Mouse (Mus musculus) forebrain, embryonic 10.5 days (tissue): ENCODE measurements around the gene Myct1. TPM values are rescaled to one million over a fixed set of nuclear protein-coding genes. Genes with fewer than 3 reads are reported as not detected.

ENCODE experiments used
- DNase-seq: peaks from one replicate; pipeline ENCODE4 v3.0.0-alpha.2; 2017; ENCODE audit warnings: low spot score; ENCODE audit errors: extremely low spot score
- H3K27ac ChIP-seq: fragments of 300-500 bp; sonication (generic); 2 replicates; pipeline ENCODE4 v1.5.1; 2016; ENCODE audit warnings: mild to moderate bottlenecking
- H3K27me3 ChIP-seq: fragments of 300-500 bp; sonication (generic); 2 replicates; pipeline ENCODE4 v1.6.1; 2016; ENCODE audit warnings: mild to moderate bottlenecking; ENCODE audit not compliant: poor library complexity, severe bottlenecking
- H3K36me3 ChIP-seq: fragments of 300-500 bp; sonication (generic); replicated peaks from 2 replicates; pipeline ENCODE4 v1.6.1; 2016; ENCODE audit warnings: mild to moderate bottlenecking, moderate library complexity
- H3K4me1 ChIP-seq: fragments of 300-500 bp; sonication (generic); 2 replicates; pipeline ENCODE4 v1.6.1; 2016
- H3K4me3 ChIP-seq: fragments of 300-500 bp; sonication (generic); 2 replicates; pipeline ENCODE4 v1.5.1; 2016; ENCODE audit warnings: mild to moderate bottlenecking, moderate library complexity
- H3K9me3 ChIP-seq: fragments of 300-500 bp; sonication (generic); 2 replicates; pipeline ENCODE4 v1.6.1; 2016; ENCODE audit warnings: mild to moderate bottlenecking, moderate library complexity
- WGBS: fragments of 180-500 bp; shearing (Covaris S2); methylation state at CpG from one replicate; pipeline ENCODE4 v1.1.7; 2016; 5-methylcytosine and 5-hydroxymethylcytosine counted together
- polyA plus RNA-seq: library from polyadenylated mRNA; unstranded; fragments of >200 nt; fragmentation: Nextera tagmentation; extraction: Ambion mirVana; gene quantifications from 2 replicates; pipeline ENCODE4 v1.2.1, GENCODE M21; 2016

Myct1 gene
- 1.1 and 1.2 TPM in 2 replicates for polyA plus RNA-seq

DNA sequence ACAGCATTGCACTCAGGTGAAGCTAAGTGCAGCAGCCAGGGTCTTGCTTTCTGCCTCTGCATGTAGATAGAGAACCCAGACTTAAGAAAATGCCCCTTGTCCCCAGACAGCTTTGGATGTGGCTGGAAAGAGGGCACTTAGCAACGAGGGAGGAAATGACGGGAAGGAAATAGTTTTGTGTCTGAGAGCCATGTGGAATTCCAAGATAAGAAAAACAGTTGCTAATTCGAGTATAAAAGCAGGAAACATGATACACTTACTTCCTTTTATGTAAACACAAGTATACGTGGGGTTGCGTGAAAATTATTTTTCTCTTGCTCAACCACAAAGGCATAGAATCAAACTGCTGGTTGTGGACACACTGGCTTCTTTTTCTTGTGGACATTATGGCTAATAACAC, at the start of gene Myct1:
Myct1 (plus strand) TSS at position 312 of the 400 bp plus-strand sequence.
- H3K9me3 ChIP-seq, result no peaks in the 10 kb centered on the region
- no peak for DNase-seq
- H3K27me3 ChIP-seq, result no peaks in the 10 kb centered on the region
- no peaks in the 10 kb centered on the region for H3K4me1 ChIP-seq
- no peak within 1 kb of the TSS for H3K4me3 ChIP-seq
- H3K36me3 ChIP-seq, result no peaks in the 10 kb centered on the region
- no peak within 1 kb of the TSS for H3K27ac ChIP-seq
- 67% methylated on average over 5 of the region's 5 CpGs for WGBS

DNA sequence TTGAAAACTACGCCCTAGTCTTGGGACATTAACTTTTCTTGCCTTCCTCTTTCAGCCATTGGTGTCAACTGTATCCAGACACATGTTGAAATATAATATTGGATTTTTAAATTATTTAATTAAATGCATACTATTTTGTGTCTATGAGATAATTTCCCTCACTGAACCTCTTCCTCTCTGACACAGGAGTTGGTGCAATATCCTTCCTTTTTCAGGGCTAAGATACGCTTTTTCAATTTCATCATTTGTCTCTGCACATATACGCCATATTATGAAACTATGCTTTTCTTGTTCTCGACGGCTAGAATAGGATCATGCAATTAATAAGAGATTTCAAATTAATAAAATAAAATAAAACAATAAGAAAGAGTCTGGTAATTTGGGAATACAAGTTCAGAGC, 47.1 kb upstream of the Myct1 start:
- WGBS, result 95% methylated on average over 5 of the region's 5 CpGs
- Histone ChIP-seq H3K4me3 (no peak overlapping the region), H3K27me3 (peaks cover 18% of the 10 kb centered on the region), H3K27ac (no peak overlapping the region), H3K4me1 (peaks cover 14% of the 10 kb centered on the region), H3K36me3 (no peaks in the 10 kb centered on the region), H3K9me3 (no peaks in the 10 kb centered on the region)
- DNase-seq, result no peak

DNA sequence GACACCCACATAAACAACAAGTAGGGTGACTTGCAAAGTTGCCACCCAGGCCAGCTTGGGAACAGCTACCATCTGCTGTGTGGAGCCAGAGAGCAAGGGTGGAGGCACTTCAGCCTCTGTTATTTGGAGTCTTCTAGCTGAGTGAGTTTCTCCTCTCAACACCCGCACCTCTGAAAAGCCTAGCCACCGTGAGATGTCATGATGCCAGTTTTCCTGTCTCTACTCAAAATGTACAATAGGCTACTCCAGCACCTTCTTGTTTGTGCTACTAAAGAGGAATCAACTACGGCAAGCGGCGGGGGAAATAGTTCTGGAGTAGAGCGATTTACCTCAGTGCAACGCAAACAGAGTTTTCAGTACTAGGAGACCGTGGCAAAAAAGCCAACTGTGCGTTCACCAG, 45.8 kb upstream of the Myct1 start:
- no peak for DNase-seq
- Histone ChIP-seq H3K27me3 (peaks cover 18% of the 10 kb centered on the region), H3K4me3 (no peak overlapping the region), H3K27ac (no peak overlapping the region), H3K9me3 (no peaks in the 10 kb centered on the region), H3K36me3 (no peaks in the 10 kb centered on the region), H3K4me1 (peaks cover 14% of the 10 kb centered on the region)
- 92% methylated on average over 9 of the region's 9 CpGs for WGBS

DNA sequence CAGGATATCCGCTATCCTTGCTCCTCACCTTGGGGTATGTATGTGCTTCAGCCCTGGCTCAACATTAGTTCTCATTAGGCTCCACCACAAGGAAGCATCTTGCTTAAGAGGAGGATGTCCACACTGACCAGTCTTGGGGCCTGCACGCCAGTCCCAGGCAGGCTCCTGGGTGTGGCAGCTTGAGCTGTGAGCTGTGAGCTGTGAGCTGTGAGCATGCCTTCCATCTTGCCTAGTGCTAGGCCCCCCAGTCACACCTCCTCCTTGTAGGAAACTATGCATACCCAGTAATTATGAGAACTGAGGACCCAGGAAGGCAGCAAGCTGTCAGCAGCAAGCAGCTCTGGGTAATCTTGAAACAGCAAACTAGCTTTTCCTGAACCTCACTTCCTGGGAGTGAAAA, 44.9 kb upstream of the Myct1 start:
- H3K27me3 ChIP-seq, result peaks cover 18% of the 10 kb centered on the region
- no peak for DNase-seq
- H3K4me1 ChIP-seq, result peaks cover 14% of the 10 kb centered on the region
- H3K36me3 ChIP-seq, result no peaks in the 10 kb centered on the region
- 85% methylated on average over 2 of the region's 2 CpGs for WGBS
- H3K27ac ChIP-seq, result no peak overlapping the region
- H3K4me3 ChIP-seq, result no peak overlapping the region
- H3K9me3 ChIP-seq, result no peaks in the 10 kb centered on the region

DNA sequence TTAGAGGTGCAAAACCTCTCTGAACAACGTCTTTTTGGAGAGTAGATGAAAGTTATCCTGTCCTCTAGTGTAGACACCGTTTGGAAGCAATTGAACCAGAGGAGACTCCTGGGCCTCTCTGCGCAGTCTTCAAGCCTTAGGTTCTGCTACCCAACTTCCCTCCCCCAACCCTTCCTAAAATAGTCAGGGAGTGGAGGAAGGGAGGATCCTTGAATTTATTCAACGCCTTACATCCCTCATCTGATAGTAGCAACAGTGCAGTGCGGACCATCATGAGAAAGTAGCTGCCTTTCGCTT, 43.8 kb upstream of the Myct1 start:
- Histone ChIP-seq H3K9me3 (no peaks in the 10 kb centered on the region), H3K27me3 (peaks cover 18% of the 10 kb centered on the region), H3K4me1 (peaks cover 14% of the 10 kb centered on the region), H3K27ac (no peak overlapping the region), H3K4me3 (peak overlapping the region; percentile 67), H3K36me3 (no peaks in the 10 kb centered on the region)
- 4% methylated on average over 6 of the region's 6 CpGs for WGBS
- no peak for DNase-seq

DNA sequence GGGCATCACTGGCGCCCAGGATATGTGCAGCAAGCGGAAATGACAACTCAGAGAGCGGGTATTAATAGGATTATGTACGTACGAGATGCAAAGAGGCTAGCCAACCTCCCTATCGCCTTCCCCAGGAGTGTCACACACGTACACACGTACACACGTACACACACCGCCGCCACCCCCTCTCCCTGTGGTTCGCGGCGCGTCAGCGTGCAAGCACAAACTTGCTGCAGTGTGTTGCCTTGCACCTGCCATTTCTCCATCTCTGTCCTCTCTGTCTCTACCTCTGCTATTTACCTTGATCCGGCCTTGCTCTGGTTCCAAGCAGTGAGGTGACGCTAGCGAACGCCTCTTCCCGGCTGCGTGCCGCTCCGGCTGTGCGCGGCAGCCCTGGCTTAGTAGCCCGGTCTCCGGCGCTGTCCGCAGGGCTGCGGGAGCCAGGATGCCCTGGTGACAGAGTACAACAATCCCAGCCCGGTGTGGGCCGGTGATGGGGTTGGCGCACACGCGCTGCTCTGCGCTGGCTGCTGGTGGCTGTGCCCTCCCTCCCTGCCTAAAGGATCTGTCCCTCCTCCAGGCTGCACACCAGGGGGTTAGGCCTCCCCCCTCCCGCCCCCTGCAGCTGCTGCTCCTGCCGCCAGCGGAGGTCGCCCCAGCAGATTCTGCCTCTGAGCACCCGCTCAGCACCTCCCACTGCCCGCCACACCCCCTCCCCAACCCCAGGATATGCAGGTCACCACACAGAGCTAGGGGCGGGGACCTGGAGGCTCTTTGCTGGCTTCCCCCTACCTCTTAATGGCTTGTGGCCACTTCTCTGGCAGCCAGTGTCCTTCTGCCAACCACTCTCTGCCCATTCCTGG, 43.2 kb upstream of the Myct1 start:
- peak overlapping the region; percentile 58 for H3K27ac ChIP-seq
- WGBS, result under 1% methylated on average over 44 of the region's 44 CpGs
- H3K9me3 ChIP-seq, result no peaks in the 10 kb centered on the region
- peaks cover 14% of the 10 kb centered on the region for H3K4me1 ChIP-seq
- no peaks in the 10 kb centered on the region for H3K36me3 ChIP-seq
- H3K27me3 ChIP-seq, result peaks cover 18% of the 10 kb centered on the region
- peak; percentile 44 for DNase-seq
- H3K4me3 ChIP-seq, result peak overlapping the region; percentile 67

DNA sequence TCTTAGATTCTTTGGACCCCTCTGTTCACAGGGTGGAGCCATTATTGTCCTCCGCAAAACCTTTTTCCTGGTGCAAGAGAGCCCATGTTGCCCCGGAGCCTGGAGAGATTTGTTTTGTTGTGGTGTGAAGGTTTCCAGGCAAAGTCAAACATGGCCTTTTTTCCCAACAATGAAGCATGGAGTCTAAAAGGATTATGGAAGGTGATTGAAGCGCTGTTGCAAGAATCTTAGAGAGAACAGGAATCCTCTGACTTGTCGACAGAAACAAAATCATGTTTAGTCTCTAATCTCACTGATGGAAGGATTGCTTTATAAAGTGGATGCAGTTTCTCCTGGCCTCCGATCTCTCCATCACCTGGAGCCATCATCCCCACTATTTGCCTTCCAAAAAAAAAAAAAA, 42.2 kb upstream of the Myct1 start, which contains the start of gene Syne1:
Syne1 (minus strand) TSS at position 101 of the 400 bp plus-strand sequence.
- Histone ChIP-seq H3K27me3 (peaks cover 18% of the 10 kb centered on the region), H3K4me3 (peak within 1 kb of the TSS; percentile 67), H3K27ac (peak within 1 kb of the TSS; percentile 58), H3K36me3 (no peaks in the 10 kb centered on the region), H3K9me3 (no peaks in the 10 kb centered on the region), H3K4me1 (peaks cover 14% of the 10 kb centered on the region)
- no peak for DNase-seq
- 62% methylated on average over 5 of the region's 5 CpGs for WGBS

DNA sequence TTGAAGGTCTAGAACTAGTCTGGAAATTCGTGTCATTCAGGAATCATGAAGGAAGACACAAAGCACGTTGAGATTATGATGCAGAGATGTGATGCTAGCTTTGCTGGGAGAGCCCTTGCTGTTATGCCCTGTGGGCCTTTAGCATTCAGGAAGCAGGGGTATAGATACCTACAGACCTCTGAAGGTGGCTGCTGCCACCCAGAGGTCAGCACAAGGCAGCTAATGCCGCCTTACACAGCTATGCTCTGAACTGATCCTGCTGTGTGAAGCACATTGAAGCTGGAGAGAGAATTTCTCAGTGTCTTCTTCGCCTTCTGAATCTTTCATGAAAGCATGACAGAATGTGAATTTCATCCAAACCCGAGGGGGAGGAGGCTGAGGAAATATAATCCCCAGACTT, 38.6 kb upstream of the Myct1 start:
- no peak for DNase-seq
- Histone ChIP-seq H3K4me3 (no peak overlapping the region), H3K4me1 (peaks cover 11% of the 10 kb centered on the region), H3K36me3 (no peaks in the 10 kb centered on the region), H3K27ac (no peak overlapping the region), H3K27me3 (peaks cover 4% of the 10 kb centered on the region), H3K9me3 (no peaks in the 10 kb centered on the region; the same call in 1 of the 2 replicates)
- WGBS, result 27% methylated on average over 5 of the region's 5 CpGs

DNA sequence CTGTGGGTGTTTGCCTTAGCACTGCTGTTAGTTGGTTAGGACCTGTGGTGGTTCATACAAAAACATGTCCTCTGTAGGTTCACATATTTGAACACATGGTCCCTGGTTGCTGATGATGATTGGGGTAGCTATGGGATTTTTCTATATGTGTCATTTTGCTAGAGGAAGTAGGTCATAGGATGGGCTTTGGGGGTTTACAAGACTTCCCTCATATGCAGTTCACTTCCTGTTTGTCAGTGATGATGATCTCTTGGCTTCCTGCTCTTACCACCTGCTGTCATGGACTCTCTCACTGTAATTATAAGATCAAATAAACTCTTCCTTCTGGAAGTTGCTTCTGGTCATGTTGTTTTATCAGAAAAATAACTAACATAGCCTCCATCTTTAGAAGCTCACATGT, 34.8 kb upstream of the Myct1 start:
- Histone ChIP-seq H3K4me3 (no peak overlapping the region), H3K27me3 (no peaks in the 10 kb centered on the region), H3K9me3 (no peaks in the 10 kb centered on the region; the same call in 1 of the 2 replicates), H3K4me1 (no peaks in the 10 kb centered on the region), H3K36me3 (no peaks in the 10 kb centered on the region), H3K27ac (no peak overlapping the region)
- DNase-seq, result no peak

DNA sequence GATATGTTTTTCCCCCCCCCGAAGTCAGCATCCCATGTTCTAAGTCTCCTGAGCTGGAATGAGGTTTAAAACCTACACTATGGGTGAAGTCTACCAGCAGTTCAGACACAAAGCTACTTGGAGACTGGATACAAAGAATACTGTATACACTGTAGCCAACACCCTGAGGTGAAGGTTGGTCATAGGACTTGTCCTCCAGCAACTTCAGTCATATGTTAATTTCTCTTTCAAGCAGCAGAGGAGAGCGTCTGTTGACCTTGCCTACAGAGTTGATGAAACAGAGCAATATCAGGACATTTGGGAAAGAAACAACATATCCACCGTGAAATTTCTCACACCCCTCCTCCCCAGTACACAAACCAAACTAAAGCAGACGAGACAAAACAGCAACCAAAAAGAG, 33.0 kb upstream of the Myct1 start:
- Histone ChIP-seq H3K4me3 (no peak overlapping the region), H3K9me3 (no peaks in the 10 kb centered on the region; the same call in 1 of the 2 replicates), H3K27me3 (no peaks in the 10 kb centered on the region), H3K4me1 (no peaks in the 10 kb centered on the region), H3K27ac (no peak overlapping the region), H3K36me3 (no peaks in the 10 kb centered on the region)
- WGBS, result 88% methylated on average over 4 of the region's 4 CpGs
- no peak for DNase-seq

DNA sequence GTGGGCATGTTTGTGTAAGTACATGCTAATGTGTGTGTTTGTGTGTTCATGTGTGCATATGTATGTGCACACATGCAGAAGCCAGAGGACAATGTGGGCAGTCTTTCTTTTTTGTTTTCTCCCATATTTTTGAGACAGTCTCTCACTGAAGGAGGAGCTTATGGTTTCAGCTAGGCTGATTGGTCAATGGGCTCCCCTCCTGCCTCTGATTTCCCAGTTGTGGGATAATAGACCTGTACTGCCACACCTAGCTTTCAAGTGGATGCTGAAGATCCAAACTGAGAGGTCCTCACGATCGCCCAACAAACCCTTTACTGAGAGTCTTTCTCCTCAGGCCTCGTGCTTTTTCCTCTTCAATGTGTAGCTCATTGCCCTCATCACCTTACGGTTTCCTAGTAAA, 31.9 kb upstream of the Myct1 start:
- no peak for DNase-seq
- H3K27me3 ChIP-seq, result no peaks in the 10 kb centered on the region
- no peak overlapping the region for H3K4me3 ChIP-seq
- H3K4me1 ChIP-seq, result no peaks in the 10 kb centered on the region
- H3K36me3 ChIP-seq, result no peaks in the 10 kb centered on the region
- no peak overlapping the region for H3K27ac ChIP-seq
- WGBS, result 92% methylated on average over 4 of the region's 4 CpGs
- H3K9me3 ChIP-seq, result no peaks in the 10 kb centered on the region; the same call in 1 of the 2 replicates

DNA sequence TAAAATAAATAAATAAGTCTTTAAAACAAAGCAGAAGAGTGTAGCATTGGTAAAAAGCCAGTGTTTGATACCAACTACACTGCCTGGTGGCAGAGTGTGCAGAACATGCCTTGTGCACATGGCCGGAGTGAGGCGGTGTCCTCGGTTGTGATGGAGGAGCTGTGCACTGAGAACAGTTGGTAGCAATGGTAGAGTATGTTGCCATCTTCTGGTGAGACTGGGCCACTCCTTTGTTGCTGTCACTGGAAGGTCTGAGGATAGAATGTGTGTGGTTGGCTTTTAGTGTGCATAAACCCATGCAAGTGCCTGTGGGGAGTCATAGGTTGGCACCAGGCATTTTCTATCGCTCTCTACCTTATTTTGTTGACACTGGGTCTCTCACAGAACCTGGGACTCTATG, 24.6 kb upstream of the Myct1 start:
- 87% methylated on average over 4 of the region's 4 CpGs for WGBS
- no peaks in the 10 kb centered on the region for H3K36me3 ChIP-seq
- no peaks in the 10 kb centered on the region for H3K4me1 ChIP-seq
- H3K9me3 ChIP-seq, result no peaks in the 10 kb centered on the region
- no peaks in the 10 kb centered on the region for H3K27me3 ChIP-seq
- H3K27ac ChIP-seq, result no peak overlapping the region
- no peak overlapping the region for H3K4me3 ChIP-seq
- no peak for DNase-seq

DNA sequence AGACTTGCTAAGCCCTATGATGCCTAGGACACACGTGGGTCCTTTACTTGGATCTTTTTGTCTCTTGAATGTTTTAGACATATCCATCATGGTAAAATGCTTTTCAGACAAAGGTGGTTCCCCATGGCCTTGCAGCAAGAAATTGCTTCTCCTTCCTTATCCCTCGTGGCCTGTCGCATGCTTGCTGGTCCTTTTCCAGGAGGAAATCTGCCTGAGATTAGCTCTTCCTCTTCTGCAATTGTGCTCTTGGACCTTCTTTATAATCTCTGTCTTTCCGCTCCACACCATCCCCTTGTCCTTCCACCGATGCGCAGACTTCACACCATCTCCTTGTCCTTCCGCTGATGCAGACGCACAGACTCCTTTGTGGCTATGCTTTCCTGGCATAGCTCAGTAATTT, 23.5 kb upstream of the Myct1 start:
- WGBS, result 88% methylated on average over 8 of the region's 8 CpGs
- H3K36me3 ChIP-seq, result no peaks in the 10 kb centered on the region
- DNase-seq, result no peak

More for the DNA sequence above, 23.5 kb upstream of the Myct1 start:
- no peaks in the 10 kb centered on the region for H3K27me3 ChIP-seq
- H3K4me3 ChIP-seq, result no peak overlapping the region
- H3K27ac ChIP-seq, result no peak overlapping the region
- H3K4me1 ChIP-seq, result no peaks in the 10 kb centered on the region
- no peaks in the 10 kb centered on the region for H3K9me3 ChIP-seq
